Mouse (Mus musculus): ENCODE measurements around the gene Rab11a.

Gene Rab11a

GRCm38 (mm10) chr9:64737406-64738201 lies at the start of gene Rab11a:
Rab11a (minus strand) TSS chr9:64737758.
- peak; percentile 92 for DNase-seq (ENCODE audit: low spot score)

DNA sequence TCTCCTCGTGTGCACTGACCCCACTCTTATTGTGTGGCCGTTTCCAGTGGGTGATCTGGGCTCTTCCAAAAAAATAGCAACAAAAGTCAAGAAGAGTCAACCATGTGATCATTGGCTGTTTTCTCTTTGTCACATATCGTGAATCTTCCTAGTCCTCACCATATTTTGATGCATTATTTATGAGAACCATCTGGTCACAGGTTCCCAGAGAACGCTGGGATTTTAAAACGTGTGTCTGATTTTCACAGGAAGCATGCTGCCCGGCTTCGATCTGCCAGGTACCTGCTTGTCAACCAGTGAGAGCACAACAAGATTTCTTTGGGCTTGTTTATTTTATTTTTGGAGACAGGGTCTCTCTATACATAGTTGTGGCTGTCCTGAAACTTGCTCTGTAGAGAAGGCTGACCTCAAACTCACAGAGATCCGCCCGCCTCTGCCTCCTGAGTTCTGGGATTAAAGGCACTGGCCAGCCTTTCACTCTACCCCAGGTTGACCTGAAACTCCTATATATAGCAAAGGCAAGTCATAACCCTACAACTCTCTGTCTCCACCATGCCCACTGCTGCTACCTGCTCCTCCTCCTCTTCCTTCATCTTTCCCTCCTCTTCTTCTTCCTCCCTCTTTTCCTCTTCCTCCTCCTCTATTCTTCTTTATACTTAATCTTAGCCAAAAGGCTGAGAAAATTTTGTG lies 48.8 kb upstream of the Rab11a start:
- no peak for DNase-seq (ENCODE audit: low spot score)

DNA sequence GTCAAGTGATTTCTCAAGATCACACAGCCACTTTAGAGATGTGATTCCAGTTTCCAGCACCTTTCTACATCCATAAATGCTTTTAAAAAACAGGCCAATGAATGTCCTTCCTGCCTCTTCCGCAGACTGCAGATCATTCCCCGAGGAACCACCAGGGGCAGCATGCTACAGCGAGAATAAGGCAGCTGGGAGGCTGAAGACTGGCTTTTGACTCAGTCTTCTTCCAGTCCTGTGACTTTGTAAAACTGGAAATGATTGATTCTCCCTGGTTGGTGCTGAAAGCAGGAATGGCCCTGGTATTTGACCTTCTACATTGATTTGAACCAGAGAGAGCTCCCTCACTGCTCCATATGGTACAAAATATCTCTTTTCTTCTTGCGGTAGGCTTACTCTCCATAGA lies 47.3 kb upstream of the Rab11a start:
- DNase-seq (ENCODE audit: low spot score) = no peak

DNA sequence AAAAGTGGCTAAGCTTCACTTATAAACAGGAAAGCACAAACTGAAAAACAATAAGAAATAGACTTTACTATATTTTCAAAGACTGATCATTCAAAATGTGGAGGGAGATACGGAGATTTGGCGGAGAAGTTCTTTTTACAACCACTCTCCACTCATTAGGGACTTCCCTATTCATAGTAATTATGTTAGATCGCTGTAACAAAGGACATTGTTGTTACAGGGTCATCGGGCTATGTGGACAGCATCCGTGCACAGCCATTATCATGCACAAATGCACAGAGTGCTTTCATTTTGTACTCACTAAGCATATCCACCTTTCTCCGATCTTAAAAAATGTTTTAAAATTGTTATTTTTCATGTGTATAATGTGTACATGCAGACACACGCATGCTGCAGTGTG lies 46.0 kb upstream of the Rab11a start:
- no peak for DNase-seq (ENCODE audit: low spot score)

DNA sequence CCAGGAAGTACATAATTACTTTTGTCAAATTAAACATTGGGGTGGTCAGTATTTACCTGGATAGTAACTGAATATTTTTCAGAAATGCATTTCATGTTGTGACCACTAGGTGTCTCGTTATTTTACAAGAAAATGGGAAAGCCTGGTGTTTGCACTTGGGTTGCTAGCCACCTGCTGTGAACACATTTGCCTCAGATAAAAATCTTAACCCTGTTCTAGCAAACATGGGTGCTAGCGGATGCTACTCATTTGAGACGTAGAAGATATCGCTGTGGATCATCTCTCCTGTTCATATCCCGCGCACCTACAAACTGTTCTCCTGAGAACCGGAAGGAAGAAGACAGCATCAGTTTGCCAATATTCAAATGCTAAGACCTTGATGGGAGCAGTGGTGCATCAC lies 42.1 kb upstream of the Rab11a start:
- DNase-seq (ENCODE audit: low spot score) = no peak

GRCm38 (mm10) chr9:64778151-64778550 lies 40.6 kb upstream of the Rab11a start:
- no peak for DNase-seq (ENCODE audit: low spot score)

GRCm38 (mm10) chr9:64777441-64777987 lies 40.0 kb upstream of the Rab11a start:
- no peak for DNase-seq (ENCODE audit: low spot score)

DNA sequence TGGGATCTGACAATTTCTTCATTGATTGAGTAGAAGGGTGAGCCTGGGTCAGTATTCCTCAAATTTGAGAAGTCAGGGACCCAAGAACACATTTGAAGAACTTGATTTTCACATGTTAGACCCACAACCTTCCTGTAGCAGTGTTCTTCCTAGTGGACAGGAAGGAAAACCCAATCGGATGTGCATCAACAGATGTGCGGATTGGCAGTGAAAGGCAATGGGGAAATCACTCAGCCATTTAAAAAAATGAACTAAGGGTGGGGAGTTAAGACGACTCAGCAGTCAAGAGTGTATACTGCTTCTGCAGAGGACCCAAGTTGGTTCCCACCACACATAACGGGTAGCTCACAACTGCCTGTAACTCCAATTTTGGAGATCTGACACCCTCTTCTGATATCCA lies 37.9 kb upstream of the Rab11a start:
- no peak for DNase-seq (ENCODE audit: low spot score)

- DNase-seq (ENCODE audit: low spot score) = no peak
Observed at GRCm38 (mm10) chr9:64774883-64775282, 37.3 kb upstream of the Rab11a start.

DNA sequence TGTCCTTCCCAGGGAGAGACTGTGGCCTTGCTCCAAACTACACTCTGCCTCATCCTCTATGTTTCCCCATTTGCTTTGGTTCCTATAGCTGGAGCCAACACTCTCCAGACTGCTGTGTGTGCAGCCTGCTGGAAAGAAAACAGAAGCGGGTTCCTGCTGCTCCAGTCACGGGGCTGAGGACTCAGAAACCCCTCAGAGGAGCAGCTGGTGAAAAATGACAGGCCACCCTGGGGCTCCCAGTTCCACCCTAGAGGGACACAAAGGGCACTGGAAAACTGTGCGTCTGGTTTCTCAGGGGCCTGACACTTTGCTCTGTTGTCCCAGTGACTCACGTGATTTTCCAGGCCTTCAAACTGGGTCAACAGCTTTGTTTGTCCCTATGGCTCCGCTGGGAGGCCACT lies 36.9 kb upstream of the Rab11a start:
- DNase-seq (ENCODE audit: low spot score) = no peak

GRCm38 (mm10) chr9:64773936-64774335 lies 36.4 kb upstream of the Rab11a start:
- DNase-seq (ENCODE audit: low spot score) = no peak

DNA sequence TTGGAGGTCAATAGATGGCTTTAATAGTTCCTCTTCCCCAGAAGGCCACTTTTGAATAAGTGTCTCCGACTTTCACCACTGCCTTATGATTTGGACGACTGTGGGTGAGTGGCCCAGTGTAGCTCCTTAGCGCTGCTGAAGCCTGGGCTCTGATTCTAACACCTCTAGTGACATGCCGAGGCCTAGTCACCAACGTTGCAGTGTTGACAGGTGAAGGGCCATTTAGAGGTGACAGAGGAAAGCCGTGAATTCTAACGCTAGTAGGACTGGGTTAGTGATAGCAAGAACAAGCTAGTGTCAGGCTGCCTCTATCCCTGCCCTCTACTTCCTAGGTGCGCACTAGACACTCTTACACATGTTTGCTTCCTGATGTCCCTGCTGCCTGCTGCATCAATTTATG lies 35.7 kb upstream of the Rab11a start:
- DNase-seq (ENCODE audit: low spot score) = no peak

- DNase-seq (ENCODE audit: low spot score) = peak; percentile 44
Observed at GRCm38 (mm10) chr9:64771236-64771635, 33.7 kb upstream of the Rab11a start.

GRCm38 (mm10) chr9:64770411-64770849 lies 32.9 kb upstream of the Rab11a start:
- DNase-seq (ENCODE audit: low spot score) = no peak

DNA sequence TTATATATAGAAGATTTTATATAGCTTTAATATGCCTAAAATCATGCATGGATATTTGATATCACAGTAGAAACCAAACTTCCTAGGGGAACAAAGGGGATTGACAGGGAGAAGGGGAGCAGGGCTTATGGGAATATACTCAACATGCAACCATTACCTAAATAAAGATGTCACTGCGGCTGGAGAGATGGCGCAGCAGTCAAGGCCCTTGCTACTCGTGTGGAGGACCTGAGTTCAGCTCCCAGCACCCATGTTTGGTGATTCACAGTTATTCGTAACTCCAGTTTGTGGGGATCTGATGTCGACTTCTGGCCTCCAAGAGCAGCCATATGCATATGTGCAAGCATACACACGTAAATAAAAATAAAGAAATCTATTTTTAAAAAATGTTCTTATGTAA lies 32.4 kb upstream of the Rab11a start:
- no peak for DNase-seq (ENCODE audit: low spot score)

DNA sequence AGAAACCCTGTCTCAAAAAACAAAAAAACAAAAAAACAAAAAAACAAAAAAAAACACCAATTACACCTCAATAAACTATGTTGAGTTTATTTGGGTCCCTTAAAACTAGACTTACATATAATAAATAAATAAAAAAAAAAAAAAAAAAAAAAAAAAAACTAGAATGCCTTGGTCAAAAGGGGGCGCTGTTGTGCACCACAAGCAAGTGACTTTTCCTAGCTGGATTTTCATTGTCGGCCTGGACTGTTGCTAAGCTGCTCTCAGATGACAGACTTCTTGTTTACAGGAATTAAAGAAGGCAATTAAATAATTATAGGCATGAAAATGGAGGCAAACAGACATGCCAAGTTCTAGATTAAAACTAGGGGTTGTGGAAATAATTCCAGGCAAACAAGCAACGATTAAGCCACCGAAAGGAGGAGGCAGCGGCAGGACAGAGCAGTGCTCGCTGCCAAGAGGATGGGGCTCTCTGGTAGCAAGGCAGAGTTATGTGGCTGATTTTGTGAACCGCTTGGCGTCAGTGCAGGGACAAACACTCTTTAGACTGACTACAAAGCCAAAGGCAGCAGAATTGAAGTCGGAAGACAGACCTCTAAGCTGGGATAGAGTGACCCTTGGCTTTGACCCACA lies 31.6 kb upstream of the Rab11a start:
- DNase-seq (ENCODE audit: low spot score) = no peak

GRCm38 (mm10) chr9:64767796-64768195 lies 30.2 kb upstream of the Rab11a start:
- DNase-seq (ENCODE audit: low spot score) = no peak

- no peak for DNase-seq (ENCODE audit: low spot score)
Observed at GRCm38 (mm10) chr9:64766136-64766535, 28.6 kb upstream of the Rab11a start.

GRCm38 (mm10) chr9:64764824-64765223 lies 27.3 kb upstream of the Rab11a start:
- DNase-seq (ENCODE audit: low spot score) = no peak

DNA sequence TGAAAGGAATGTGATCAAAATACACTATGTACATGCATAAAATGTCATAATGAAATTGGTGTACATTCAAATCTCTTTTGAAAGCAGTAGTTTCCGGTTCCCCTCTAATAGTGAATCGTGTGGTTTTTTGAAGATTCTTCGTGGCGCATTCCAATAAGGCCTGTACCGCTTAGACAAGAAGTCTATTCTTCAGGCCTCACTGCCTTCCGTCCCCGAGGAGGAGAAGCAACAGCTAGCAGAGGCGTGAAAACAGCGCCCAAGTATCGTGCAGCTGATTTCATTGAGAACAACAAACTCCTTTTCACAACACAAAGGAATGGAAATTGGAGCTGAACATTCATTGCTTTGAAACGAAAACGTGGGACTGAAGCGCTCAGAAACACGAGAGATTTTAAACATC lies 20.5 kb upstream of the Rab11a start:
- DNase-seq (ENCODE audit: low spot score) = no peak

GRCm38 (mm10) chr9:64752575-64752974 lies 15.0 kb upstream of the Rab11a start:
- no peak for DNase-seq (ENCODE audit: low spot score)

GRCm38 (mm10) chr9:64749314-64749713 lies 11.8 kb upstream of the Rab11a start:
- no peak for DNase-seq (ENCODE audit: low spot score)

GRCm38 (mm10) chr9:64747735-64748134 lies 10.2 kb upstream of the Rab11a start:
- DNase-seq (ENCODE audit: low spot score) = no peak
